Mouse (Mus musculus): ENCODE data around the gene Fbxw9. TPM values are rescaled to one million over a fixed set of nuclear protein-coding genes. Genes with fewer than 3 reads are reported as not detected.
"Not testable (repeated sequence)": the region's sequence is repeated elsewhere in the genome, so short reads cannot be mapped to it uniquely, and the experiment has no call there.

The Fbxw9 gene
- total RNA-seq, 1 experiment from 2014 or later = 8.4 TPM

DNA sequence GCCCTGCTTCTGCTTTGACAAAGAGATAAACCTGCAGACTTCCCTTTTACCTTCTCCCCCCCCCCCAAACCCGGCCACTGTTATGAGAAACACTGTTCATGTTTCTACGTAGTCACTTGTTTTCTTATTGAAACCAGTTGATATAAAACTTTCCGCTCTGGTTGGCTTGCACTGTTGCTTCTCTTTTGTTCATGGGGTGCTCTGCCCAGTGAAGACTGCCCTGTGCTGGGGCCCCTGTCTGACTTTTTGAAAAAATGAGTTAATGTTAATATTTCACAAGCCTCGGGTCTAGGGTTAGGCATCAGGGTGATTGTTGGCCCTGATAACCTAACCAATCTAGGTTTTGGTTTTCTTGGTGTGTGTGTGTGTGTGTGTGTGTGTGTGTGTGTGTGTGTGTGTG, 22.3 kb downstream of the Fbxw9 start:
- ATAC-seq (replicated peaks; ENCODE audit: low read depth, poor library complexity, severe bottlenecking) = not testable (repeated sequence)

- peak; percentile 64 for ATAC-seq (replicated peaks; ENCODE audit: low read depth, poor library complexity, severe bottlenecking)
These were observed 23.4 kb downstream of the Fbxw9 start, which contains the start of gene Man2b1 for GRCm38 (mm10) chr8:85083108-85083813. Gene Man2b1, plus strand, starts transcription at chr8:85083270.

DNA sequence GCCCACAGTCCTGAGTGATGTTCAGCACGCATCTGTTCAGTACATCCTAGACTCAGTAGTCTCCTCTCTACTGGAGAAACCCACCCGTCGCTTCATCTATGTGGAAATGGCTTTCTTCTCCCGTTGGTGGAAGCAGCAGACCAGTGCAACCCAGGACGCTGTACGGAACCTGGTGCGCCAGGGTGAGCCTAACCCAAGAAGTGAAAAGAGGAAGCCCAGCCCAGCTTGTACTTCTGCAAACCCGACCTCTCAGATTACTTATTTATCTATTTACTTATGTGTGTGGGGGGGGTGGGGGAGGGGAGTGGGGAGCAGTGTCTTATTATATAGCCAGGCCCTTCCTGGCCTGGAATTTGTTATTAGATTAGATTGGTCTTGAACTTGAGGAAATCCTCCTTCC, 24.8 kb downstream of the Fbxw9 start:
- 0 out of 2 replicates have a peak, but pooled peaks have one; percentile 4 for ATAC-seq (replicated peaks; ENCODE audit: low read depth, poor library complexity, severe bottlenecking)

- ATAC-seq (replicated peaks; ENCODE audit: low read depth, poor library complexity, severe bottlenecking) = no peak
These were observed 26.4 kb downstream of the Fbxw9 start for GRCm38 (mm10) chr8:85086238-85086637.

- ATAC-seq (replicated peaks; ENCODE audit: low read depth, poor library complexity, severe bottlenecking) = no peak
These were observed 28.9 kb downstream of the Fbxw9 start for GRCm38 (mm10) chr8:85088771-85089170.

- no peak for ATAC-seq (replicated peaks; ENCODE audit: low read depth, poor library complexity, severe bottlenecking)
These were observed 31.0 kb downstream of the Fbxw9 start for GRCm38 (mm10) chr8:85090856-85091255.

- ATAC-seq (replicated peaks; ENCODE audit: low read depth, poor library complexity, severe bottlenecking) = no peak
These were observed 31.8 kb downstream of the Fbxw9 start for GRCm38 (mm10) chr8:85091526-85092090.

GRCm38 (mm10) chr8:85095051-85095450, 35.2 kb downstream of the Fbxw9 start:
- ATAC-seq (replicated peaks; ENCODE audit: low read depth, poor library complexity, severe bottlenecking) = no peak

DNA sequence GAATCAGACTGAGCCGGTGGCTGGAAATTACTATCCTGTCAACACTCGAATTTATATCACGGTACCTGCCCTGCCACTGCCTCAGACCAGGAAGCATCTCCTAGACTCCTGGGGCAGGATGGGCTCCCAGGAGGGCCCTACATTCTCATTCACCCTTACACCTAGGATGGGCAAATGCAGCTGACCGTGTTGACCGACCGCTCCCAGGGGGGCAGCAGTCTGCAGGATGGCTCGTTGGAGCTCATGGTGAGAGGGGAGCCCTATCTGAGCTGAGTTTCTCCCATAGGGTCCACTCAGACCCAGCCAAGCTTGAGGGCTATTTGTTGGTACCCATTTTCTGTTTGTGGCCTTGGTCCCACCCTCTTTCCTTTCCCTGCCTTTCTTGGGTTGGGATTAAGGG, 35.7 kb downstream of the Fbxw9 start:
- ATAC-seq (replicated peaks; ENCODE audit: low read depth, poor library complexity, severe bottlenecking) = no peak

DNA sequence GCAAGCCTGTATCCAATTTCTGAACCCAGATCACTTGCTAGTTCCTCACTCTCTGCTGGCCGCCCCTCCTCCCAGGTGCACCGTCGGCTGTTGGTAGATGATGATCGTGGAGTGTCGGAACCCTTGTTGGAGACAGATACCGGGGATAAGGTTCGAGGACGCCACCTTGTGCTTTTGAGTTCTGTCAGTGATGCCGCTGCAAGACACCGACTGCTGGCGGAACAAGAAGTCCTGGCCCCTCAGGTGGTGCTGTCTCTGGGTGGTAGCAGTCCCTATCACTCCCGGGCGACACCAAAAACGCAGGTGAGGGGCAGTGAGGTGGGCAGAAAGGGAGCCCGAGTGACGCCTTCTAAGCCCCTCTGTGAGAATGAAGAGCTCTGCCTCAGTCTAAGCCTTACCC, 36.3 kb downstream of the Fbxw9 start:
- no peak for ATAC-seq (replicated peaks; ENCODE audit: low read depth, poor library complexity, severe bottlenecking)

GRCm38 (mm10) chr8:85096850-85097249, 37.0 kb downstream of the Fbxw9 start:
- ATAC-seq (replicated peaks; ENCODE audit: low read depth, poor library complexity, severe bottlenecking) = no peak

DNA sequence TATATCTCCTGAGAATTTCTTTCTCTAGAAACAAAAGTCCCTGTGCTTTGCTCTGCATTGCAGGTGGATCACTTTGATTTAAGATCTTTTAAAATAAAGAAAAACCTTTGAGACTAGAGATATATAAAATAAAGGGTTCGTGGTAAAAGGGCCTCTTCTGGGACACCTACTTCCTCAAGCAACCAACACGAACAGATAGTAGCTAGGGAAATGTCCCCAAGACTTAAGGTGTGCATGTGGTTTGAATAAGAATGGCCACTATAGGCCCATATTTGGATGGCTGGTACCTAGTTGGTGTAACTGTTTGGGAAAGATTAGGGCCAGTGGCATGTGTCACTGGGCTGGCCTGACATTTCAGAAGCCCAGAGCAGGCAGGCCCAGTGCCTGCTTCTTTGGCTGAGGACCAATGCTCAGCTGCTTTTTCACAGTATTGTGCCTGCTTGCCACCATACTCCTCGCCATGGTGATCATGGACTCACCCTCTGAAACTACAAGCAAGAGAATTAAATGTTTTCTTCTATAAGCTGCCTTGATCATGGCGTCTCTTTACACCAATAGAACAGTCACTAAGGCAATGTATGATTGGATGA, 40.3 kb downstream of the Fbxw9 start:
- ATAC-seq (replicated peaks; ENCODE audit: low read depth, poor library complexity, severe bottlenecking) = no peak

DNA sequence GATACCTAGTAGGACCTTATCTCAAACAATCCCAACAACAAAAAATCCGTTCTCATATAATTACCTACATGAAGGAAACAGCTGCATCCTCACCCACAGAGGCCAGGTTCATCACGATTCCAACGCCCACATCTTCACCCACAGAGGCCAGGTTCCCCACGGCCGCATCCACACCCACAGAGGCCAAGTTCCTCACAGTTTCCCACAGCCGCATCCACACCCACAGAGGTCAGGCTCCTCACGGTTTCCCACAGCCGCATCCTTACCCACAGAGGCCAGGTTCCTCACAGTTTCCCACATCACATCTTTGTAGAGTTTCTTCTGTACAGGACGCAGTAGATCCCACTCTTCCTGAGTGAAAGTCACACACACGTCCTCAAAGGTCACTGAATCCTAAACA, 53.4 kb downstream of the Fbxw9 start:
- ATAC-seq (replicated peaks; ENCODE audit: low read depth, poor library complexity, severe bottlenecking) = no peak

GRCm38 (mm10) chr8:85115501-85115900, 55.6 kb downstream of the Fbxw9 start:
- ATAC-seq (replicated peaks; ENCODE audit: low read depth, poor library complexity, severe bottlenecking) = no peak

Other genes with a start within 250 kb of the Fbxw9 start
- gene Dand5, start 237.2 kb upstream of the Fbxw9 start, total RNA-seq (2017) = 2.8 and 4.1 TPM in 2 replicates
- 56.5 and 63.7 TPM in 2 replicates for gene Gadd45gip1, start 228.5 kb upstream of the Fbxw9 start, total RNA-seq (2017)
- 30.0 and 45.4 TPM in 2 replicates for gene Rad23a, start 219.4 kb upstream of the Fbxw9 start, total RNA-seq (2017)
- 1,972 and 2,060 TPM in 2 replicates for gene Calr, start 213.1 kb upstream of the Fbxw9 start, total RNA-seq (2017)
- gene Farsa, start 203.1 kb upstream of the Fbxw9 start, total RNA-seq (2017) = 130 and 162 TPM in 2 replicates
- 138 and 142 TPM in 2 replicates for gene Syce2, start 187.9 kb upstream of the Fbxw9 start, total RNA-seq (2017)
- gene Gcdh, start 166.1 kb upstream of the Fbxw9 start, total RNA-seq (2017) = 16.4 and 25.2 TPM in 2 replicates
- gene Klf1, start 158.1 kb upstream of the Fbxw9 start, total RNA-seq (2017) = 71.2 and 79.8 TPM in 2 replicates
- gene Dnase2a, start 151.5 kb upstream of the Fbxw9 start, total RNA-seq (2017) = 41.0 and 47.0 TPM in 2 replicates
- gene Mast1, start 122.7 kb upstream of the Fbxw9 start, total RNA-seq (2017) = not detected in 2 replicates
- gene Rtbdn, start 113.1 kb upstream of the Fbxw9 start, total RNA-seq (2017) = not detected in 2 replicates
- not detected in 2 replicates for gene Gm49661, start 90.6 kb upstream of the Fbxw9 start, total RNA-seq (2017)
- 631 and 634 TPM in 2 replicates for gene Prdx2, start 90.5 kb upstream of the Fbxw9 start, total RNA-seq (2017)
- 95.8 and 148 TPM in 2 replicates for gene Rnaseh2a, start 90.3 kb upstream of the Fbxw9 start, total RNA-seq (2017)
- 82.2 and 102 TPM in 2 replicates for gene Junb, start 81.3 kb upstream of the Fbxw9 start, total RNA-seq (2017)
- 9.2 and 13.5 TPM in 2 replicates for gene Hook2, start 69.5 kb upstream of the Fbxw9 start, total RNA-seq (2017)
- gene Best2, start 45.5 kb upstream of the Fbxw9 start, total RNA-seq (2017) = not detected in 2 replicates
- gene Asna1, start 34.8 kb upstream of the Fbxw9 start, total RNA-seq (2017) = 52.3 and 52.6 TPM in 2 replicates
- 202 and 410 TPM in 2 replicates for gene Trir, start 33.2 kb upstream of the Fbxw9 start, total RNA-seq (2017)
- gene Tnpo2, start 23.1 kb upstream of the Fbxw9 start, total RNA-seq (2017) = 15.5 and 23.2 TPM in 2 replicates
- not detected in 2 replicates for gene Gm5741, start 7.9 kb downstream of the Fbxw9 start, total RNA-seq (2017)
- gene Dhps, start 11.7 kb downstream of the Fbxw9 start, total RNA-seq (2017) = 29.8 and 34.1 TPM in 2 replicates
- gene Wdr83os, start 20.7 kb downstream of the Fbxw9 start, total RNA-seq (2017) = 52.3 and 58.1 TPM in 2 replicates
- 25.7 and 26.7 TPM in 2 replicates for gene Wdr83, start 21.3 kb downstream of the Fbxw9 start, total RNA-seq (2017)
- 39.6 and 42.0 TPM in 2 replicates for gene Man2b1, start 23.2 kb downstream of the Fbxw9 start, total RNA-seq (2017)
- not detected in 2 replicates for gene Zfp791, start 63.0 kb downstream of the Fbxw9 start, total RNA-seq (2017)
- gene Cks1brt, start 91.9 kb downstream of the Fbxw9 start, total RNA-seq (2017) = not detected in 2 replicates
- not detected in 2 replicates for gene Olfr371, start 165.9 kb downstream of the Fbxw9 start, total RNA-seq (2017)
- gene Orc6, start 239.6 kb downstream of the Fbxw9 start, total RNA-seq (2017) = 106 and 117 TPM in 2 replicates
- 137 and 140 TPM in 2 replicates for gene Vps35, start 239.7 kb downstream of the Fbxw9 start, total RNA-seq (2017)